Mouse (Mus musculus): Measurements from ENCODE around the gene Psg16. TPM values are rescaled to one million over a fixed set of nuclear protein-coding genes. Genes with fewer than 3 reads are reported as not detected.
A peak's percentile ranks its signal among the peaks of the same experiment; 100 is the strongest.
"Not testable (repeated sequence)": the region's sequence is repeated elsewhere in the genome, so short reads cannot be mapped to it uniquely, and the experiment has no call there.

Psg16 gene
- total RNA-seq, 2 experiments from 2014 or later = 0.08 TPM; not detected in 1

DNA sequence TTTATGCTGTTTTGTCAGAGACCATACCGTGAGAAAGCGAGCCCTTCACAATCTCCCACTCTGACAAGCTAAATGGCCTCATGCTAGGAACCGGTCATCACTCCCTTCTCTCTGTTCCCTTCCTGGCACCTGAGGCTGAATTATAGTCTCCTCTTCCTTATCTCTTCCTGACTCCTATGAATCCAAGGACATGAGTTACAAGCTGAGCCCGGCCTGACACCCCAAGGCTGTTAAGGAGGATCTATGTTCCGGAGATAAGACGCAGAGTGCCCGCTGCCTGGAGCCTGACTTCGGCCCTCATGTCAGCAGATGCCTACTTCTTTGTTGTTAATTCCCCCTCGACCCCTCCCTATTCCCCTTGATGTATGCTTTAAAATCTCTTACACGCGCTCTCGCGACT, 27.8 kb downstream of the Psg16 start:
- DNase-seq = not testable (repeated sequence)

DNA sequence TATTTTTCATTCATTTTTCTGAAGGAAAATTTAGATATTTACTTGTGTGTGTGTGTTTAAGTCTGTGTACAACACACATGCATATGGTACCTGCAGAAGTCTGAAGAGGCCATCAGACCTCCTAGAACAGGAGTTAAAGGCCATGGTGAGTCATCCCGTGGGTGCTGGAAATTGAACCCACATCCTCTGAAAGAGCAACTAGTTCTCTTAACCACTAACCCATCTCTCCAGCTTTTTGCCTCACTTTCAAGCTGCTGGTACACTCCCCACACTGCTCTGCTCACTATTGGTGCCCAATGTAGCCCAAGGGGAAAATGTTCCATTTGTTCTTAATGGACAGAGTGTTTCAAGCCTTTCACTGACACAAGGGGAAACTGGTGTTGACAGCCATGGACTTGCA, 61.5 kb downstream of the Psg16 start:
- no peak for DNase-seq

DNA sequence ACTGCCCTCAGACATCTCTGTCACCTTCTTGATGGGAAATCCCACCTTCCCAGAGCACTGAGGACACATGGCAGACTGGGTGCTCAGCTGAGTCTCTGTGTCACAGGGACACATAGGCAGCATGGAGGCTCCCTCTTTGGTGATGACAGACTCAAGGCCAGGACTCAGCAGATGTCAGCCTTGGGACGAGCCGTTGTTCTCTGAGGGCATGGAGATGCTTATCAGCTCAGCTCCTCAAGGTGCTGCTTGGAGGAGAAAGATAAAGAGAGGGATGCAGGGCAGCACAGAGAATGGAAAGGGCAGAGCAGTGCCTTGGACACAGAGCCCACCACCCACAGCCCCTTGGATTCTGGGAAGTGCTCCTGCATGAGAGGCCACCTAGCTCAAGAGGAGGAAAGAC, 76.1 kb downstream of the Psg16 start, which contains the start of gene Ceacam3:
Gene Ceacam3, plus strand, starts transcription at position 352 of the 400 bp plus-strand sequence.
- no peak for DNase-seq

DNA sequence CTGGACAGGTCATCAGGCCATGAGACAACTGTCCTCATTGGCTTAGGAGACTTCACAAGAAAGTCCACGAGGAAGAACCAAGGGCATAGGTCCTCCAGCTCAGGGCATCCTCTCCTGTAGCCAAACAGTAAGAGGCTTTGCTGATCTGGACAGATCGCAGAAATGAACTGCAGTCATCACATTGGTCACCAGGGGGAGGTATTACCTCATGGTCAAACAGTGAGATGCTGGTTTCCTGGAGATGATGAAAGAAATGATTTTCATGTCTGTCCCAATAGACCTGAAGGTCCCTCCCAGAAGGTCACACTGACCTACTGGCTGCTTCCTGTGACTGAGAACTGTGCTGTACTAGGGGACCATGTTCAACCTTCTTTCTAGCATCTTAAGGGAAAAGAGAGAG, 81.8 kb downstream of the Psg16 start:
- peak; percentile 22 to 63 for DNase-seq

DNA sequence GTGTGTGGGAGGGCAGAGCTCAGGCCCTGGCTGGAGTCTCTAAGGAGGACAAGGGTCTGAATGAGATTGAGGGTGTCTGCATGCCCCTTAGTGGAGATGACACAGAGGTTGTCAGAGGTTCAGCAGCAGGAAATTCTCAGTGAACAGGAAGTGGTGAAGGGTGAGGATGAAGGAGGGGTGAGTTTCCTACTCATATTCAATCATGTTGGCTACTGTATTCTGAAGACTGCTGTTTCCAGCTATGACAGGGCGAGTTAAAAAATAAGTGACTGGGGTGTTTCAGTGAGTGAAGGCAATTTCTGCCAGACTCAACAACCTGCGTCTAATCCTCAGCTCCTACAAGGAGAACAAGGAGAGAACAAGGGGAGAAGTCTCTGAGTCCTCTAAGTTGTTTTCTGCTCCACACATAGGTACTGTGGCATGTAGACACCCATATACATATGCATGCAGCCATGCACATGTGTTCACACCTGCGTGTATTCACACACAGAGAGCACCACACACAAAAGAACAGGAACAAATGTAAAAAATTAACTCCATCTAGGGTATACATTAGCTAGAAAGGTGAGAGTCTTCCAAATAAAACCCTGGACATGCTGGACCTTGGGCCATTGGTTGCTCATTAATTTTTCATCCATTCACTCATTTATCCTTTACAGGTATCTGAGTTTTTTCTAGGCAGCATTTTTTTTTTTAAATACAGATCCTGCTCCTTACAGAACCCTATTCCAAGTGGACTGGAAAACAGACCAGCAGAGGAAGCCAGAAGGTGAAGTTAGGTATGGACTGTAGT, 83.2 kb downstream of the Psg16 start:
- no peak for DNase-seq

DNA sequence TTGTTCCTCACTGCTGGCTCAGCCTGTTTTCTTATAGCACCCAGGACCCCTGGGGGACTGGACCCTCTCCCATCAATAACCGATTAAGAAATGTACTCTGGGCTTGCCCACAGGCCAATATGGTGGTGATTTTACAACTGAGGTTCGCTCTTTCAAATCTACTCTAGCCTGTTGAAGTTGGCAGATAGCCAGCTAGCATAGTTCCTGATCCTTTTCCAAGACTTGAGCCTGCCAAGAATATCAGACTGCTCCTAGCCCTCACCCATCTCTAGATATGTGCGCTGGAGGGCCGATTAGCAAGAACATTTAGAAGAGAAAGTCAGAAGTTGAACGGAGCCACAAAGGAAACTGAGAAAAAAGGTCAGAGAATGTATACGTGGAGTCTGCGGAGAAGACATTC, 85.2 kb downstream of the Psg16 start:
- peak; percentile 10 to 25 for DNase-seq

DNA sequence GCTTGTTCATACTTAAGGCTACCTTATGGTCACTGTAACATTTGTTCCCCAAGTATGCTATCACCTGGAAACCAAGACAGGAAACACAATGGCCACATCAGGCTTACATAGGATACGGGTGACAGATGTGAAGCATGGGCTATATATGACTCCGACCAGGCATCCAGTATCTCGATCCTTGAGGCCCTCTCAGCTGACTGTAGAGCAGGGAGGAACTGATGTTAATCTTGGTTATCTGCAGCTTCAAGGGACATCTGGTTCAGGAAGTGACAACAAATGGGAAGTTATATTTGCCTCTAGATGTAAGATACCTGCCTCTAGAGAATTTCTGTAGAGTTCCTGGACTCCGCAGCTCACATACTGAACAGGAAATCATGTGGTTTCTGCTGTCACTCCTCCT, 98.0 kb downstream of the Psg16 start:
- DNase-seq = no peak

Other genes starting within 250 kb of the Psg16 start
- 10 to 100 TPM; 19.7 to 22.2 TPM for gene Prkd2, start 231.1 kb upstream of the Psg16 start, total RNA-seq (2021)
- 1 to 10 TPM; 8.7 to 9.4 TPM for gene Dact3, start 198.7 kb upstream of the Psg16 start, total RNA-seq (2021)
- under 1 TPM in 1 of 2 experiments, not detected in 1; 0.47 TPM for gene Gng8, start 182.3 kb upstream of the Psg16 start, total RNA-seq (2021)
- 1 to 10 TPM; 1.5 TPM for gene Ptgir, start 167.6 kb upstream of the Psg16 start, total RNA-seq (2021)
- gene Calm3, start 149.9 kb upstream of the Psg16 start, total RNA-seq (2021) = 100 to 1,000 TPM; 166 to 200 TPM
- gene Pnmal2, start 129.4 kb upstream of the Psg16 start, total RNA-seq (2021) = 1 to 10 TPM; 3.7 to 4.0 TPM
- gene Pnmal1, start 114.4 kb upstream of the Psg16 start, total RNA-seq (2021) = not detected
- under 1 TPM in 1 of 2 experiments, not detected in 1; 0.08 TPM for gene Gm42372, start 91.0 kb upstream of the Psg16 start, total RNA-seq (2021)
- gene Ccdc8, start 81.3 kb upstream of the Psg16 start, total RNA-seq (2021) = 1 to 10 TPM; 3.8 to 4.5 TPM
- 10 to 100 TPM; 98.8 to 98.9 TPM for gene Ppp5c, start 46.1 kb upstream of the Psg16 start, total RNA-seq (2021)
- gene Hif3a, start 11.6 kb upstream of the Psg16 start, total RNA-seq (2021) = 1 to 10 TPM; 1.9 to 4.1 TPM
- not detected for gene Ceacam3, start 76.2 kb downstream of the Psg16 start, total RNA-seq (2021)
- gene Psg29, start 129.4 kb downstream of the Psg16 start, total RNA-seq (2021) = not detected

Measured in heart, adult 18-20 months (tissue).